Mouse (Mus musculus) macrophage (primary cell): Measurements from ENCODE around the gene Agrn. TPM values are rescaled to one million over a fixed set of nuclear protein-coding genes. Genes with fewer than 3 reads are reported as not detected.

Experiments
- H3K27ac ChIP-seq: fragments of 350-480 bp; formaldehyde crosslinking; 2 replicates; pipeline ENCODE4 v1.9.0; 2021
- H3K36me3 ChIP-seq: fragments of 350-480 bp; formaldehyde crosslinking; 2 replicates; pipeline ENCODE4 v1.9.0; 2021; ENCODE audit errors: inconsistent target
- H3K4me3 ChIP-seq: fragments of 350-480 bp; formaldehyde crosslinking; 2 replicates; pipeline ENCODE4 v1.9.0; 2021; ENCODE audit errors: inconsistent target
- H3K79me2 ChIP-seq: fragments of 350-480 bp; formaldehyde crosslinking; 2 replicates; pipeline ENCODE4 v1.9.0; 2021; ENCODE audit errors: inconsistent target
- WGBS: methylation state at CpG from one replicate; pipeline ENCODE4 v1.1.7; 2026; ENCODE audit warnings: inconsistent platforms; ENCODE audit not compliant: missing documents; 5-methylcytosine and 5-hydroxymethylcytosine counted together
- polyA plus RNA-seq: library from polyadenylated mRNA; stranded (reverse); fragments of 250-400 nt; gene quantifications from 3 replicates; pipeline ENCODE4 v1.2.4, GENCODE M21; 2018; ENCODE audit warnings: inconsistent platforms

Gene Agrn
- polyA plus RNA-seq, 1 experiment from 2014 or later, result 3.3 TPM

GRCm38 (mm10) chr4:156216196-156216595 lies 18.9 kb upstream of the Agrn start:
- Histone ChIP-seq H3K4me3 (no peak overlapping the region), H3K27ac (no peak overlapping the region), H3K36me3 (peaks cover 1% of the 10 kb centered on the region; the same call in 1 of the 2 replicates), H3K79me2 (no peaks in the 10 kb centered on the region)
- 100% methylated on average over 2 of the region's 2 CpGs for WGBS

- no peaks in the 10 kb centered on the region for H3K36me3 ChIP-seq
- no peak within 1 kb of the TSS for H3K4me3 ChIP-seq
- no peak within 1 kb of the TSS for H3K27ac ChIP-seq
- no peaks in the 10 kb centered on the region for H3K79me2 ChIP-seq
- WGBS, result 72% methylated on average over 4 of the region's 4 CpGs
These were observed 18.4 kb upstream of the Agrn start, which contains the start of gene Perm1 for GRCm38 (mm10) chr4:156215649-156216048. Gene Perm1 (plus strand): TSS chr4:156215868.

- Histone ChIP-seq H3K27ac (no peak overlapping the region), H3K36me3 (no peaks in the 10 kb centered on the region), H3K4me3 (no peak overlapping the region), H3K79me2 (no peaks in the 10 kb centered on the region)
- 94% methylated on average over 13 of the region's 13 CpGs for WGBS
These were observed 15.8 kb upstream of the Agrn start for GRCm38 (mm10) chr4:156213134-156213533.

GRCm38 (mm10) chr4:156209963-156210635 lies 12.8 kb upstream of the Agrn start:
- Histone ChIP-seq H3K79me2 (no peaks in the 10 kb centered on the region; the same call in 1 of the 2 replicates), H3K27ac (no peak overlapping the region), H3K4me3 (no peak overlapping the region), H3K36me3 (no peaks in the 10 kb centered on the region)
- 40% methylated on average over 13 of the region's 13 CpGs for WGBS

- Histone ChIP-seq H3K79me2 (peaks cover 5% of the 10 kb centered on the region; the same call in 1 of the 2 replicates), H3K4me3 (no peak overlapping the region), H3K36me3 (no peaks in the 10 kb centered on the region), H3K27ac (no peak overlapping the region)
- 95% methylated on average over 4 of the region's 4 CpGs for WGBS
These were observed 11.6 kb upstream of the Agrn start for GRCm38 (mm10) chr4:156208872-156209271.

- 0 out of 2 replicates have a peak, but pooled peaks cover 6% of the 10 kb centered on the region for H3K36me3 ChIP-seq
- H3K79me2 ChIP-seq, result peaks cover 38% of the 10 kb centered on the region
- no peak overlapping the region for H3K27ac ChIP-seq
- under 1% methylated on average over 48 of the region's 49 CpGs for WGBS
- peak overlapping the region; percentile 42 for H3K4me3 ChIP-seq
These were observed 6.3 kb upstream of the Agrn start for GRCm38 (mm10) chr4:156203413-156204131.

- WGBS, result 1% methylated on average over 21 of the region's 39 CpGs
These were observed 5.7 kb upstream of the Agrn start, which contains the start of gene AW011738 for GRCm38 (mm10) chr4:156203001-156203412. Gene AW011738 (plus strand): TSS chr4:156203304.

GRCm38 (mm10) chr4:156202462-156202893 lies 5.2 kb upstream of the Agrn start:
- peaks cover 41% of the 10 kb centered on the region for H3K79me2 ChIP-seq
- WGBS, result 71% methylated on average over 12 of the region's 12 CpGs
- H3K4me3 ChIP-seq, result peak overlapping the region; percentile 42
- 0 out of 2 replicates have a peak, but pooled peaks cover 6% of the 10 kb centered on the region for H3K36me3 ChIP-seq
- H3K27ac ChIP-seq, result no peak overlapping the region

More at GRCm38 (mm10) chr4:156203001-156203412, 5.7 kb upstream of the Agrn start, which contains the start of gene AW011738:
- Histone ChIP-seq H3K79me2 (peaks cover 41% of the 10 kb centered on the region), H3K27ac (no peak within 1 kb of the TSS), H3K36me3 (0 out of 2 replicates have a peak, but pooled peaks cover 6% of the 10 kb centered on the region), H3K4me3 (peak within 1 kb of the TSS; percentile 42)

GRCm38 (mm10) chr4:156200623-156201475 lies 3.6 kb upstream of the Agrn start, which contains the start of gene Isg15:
Gene Isg15 (minus strand): TSS chr4:156200818.
- peak within 1 kb of the TSS; percentile 53 for H3K4me3 ChIP-seq
- peak within 1 kb of the TSS; percentile 68 for H3K27ac ChIP-seq
- H3K36me3 ChIP-seq, result 0 out of 2 replicates have a peak, but pooled peaks cover 6% of the 10 kb centered on the region
- H3K79me2 ChIP-seq, result peaks cover 41% of the 10 kb centered on the region
- 24% methylated on average over 10 of the region's 10 CpGs for WGBS

GRCm38 (mm10) chr4:156197829-156198205 lies 529 bp upstream of the Agrn start:
- Histone ChIP-seq H3K36me3 (0 out of 2 replicates have a peak, but pooled peaks cover 6% of the 10 kb centered on the region), H3K27ac (no peak overlapping the region), H3K4me3 (no peak overlapping the region; the same call in 1 of the 2 replicates), H3K79me2 (peaks cover 32% of the 10 kb centered on the region)
- WGBS, result under 1% methylated on average over 26 of the region's 26 CpGs

- Histone ChIP-seq H3K4me3 (peak overlapping the region; percentile 12; the same call in 1 of the 2 replicates), H3K27ac (no peak overlapping the region), H3K36me3 (0 out of 2 replicates have a peak, but pooled peaks cover 6% of the 10 kb centered on the region), H3K79me2 (peaks cover 24% of the 10 kb centered on the region)
- 23% methylated on average over 34 of the region's 35 CpGs for whole genome bisulfite sequencing
These were observed 1.1 kb downstream of the Agrn start for GRCm38 (mm10) chr4:156195927-156196870.

GRCm38 (mm10) chr4:156194346-156194745 lies 2.9 kb downstream of the Agrn start:
- Histone ChIP-seq H3K36me3 (0 out of 2 replicates have a peak, but pooled peaks cover 6% of the 10 kb centered on the region), H3K4me3 (no peak overlapping the region), H3K27ac (no peak overlapping the region), H3K79me2 (peaks cover 11% of the 10 kb centered on the region)
- 88% methylated on average over 6 of the region's 6 CpGs for WGBS

- H3K79me2 ChIP-seq, result peaks cover 6% of the 10 kb centered on the region
- WGBS, result 93% methylated on average over 5 of the region's 5 CpGs
- H3K4me3 ChIP-seq, result no peak overlapping the region
- H3K27ac ChIP-seq, result no peak overlapping the region
- H3K36me3 ChIP-seq, result 0 out of 2 replicates have a peak, but pooled peaks cover 3% of the 10 kb centered on the region
These were observed 3.4 kb downstream of the Agrn start for GRCm38 (mm10) chr4:156193906-156194305.
